Comparison of ENCODE assay signal across 20 mouse cellular contexts in the genomic region with DNA sequence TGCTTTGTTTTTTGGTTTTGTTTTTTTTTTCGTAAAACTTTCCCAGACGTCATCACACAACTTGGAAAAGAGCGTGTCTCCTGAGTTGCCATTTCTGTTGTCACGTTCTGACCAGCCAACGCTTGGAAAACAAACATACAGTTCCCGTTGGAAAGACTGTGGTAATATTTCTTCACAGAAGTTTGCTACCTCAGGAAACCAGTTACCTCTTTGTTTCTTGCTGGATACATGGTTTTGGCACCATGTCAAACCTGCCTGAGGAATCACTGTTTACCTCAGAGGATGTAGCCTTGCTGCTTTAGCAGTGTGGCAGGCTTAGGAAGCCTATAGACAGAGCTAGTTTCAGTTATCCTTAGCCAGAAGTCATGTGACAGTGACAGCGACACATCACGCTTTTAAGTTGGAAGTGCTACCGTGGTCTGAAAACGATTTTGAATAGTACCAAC. TPM values are rescaled to one million over a fixed set of nuclear protein-coding genes. Genes with fewer than 3 reads are reported as not detected.
DNase-seq lines count a peak whose midpoint lies in the region; ATAC-seq and TF ChIP-seq lines count a peak whose summit lies in the region.
"Had no signal": no experiment of that assay in that cellular context is flagged by ENCODE, and none has a peak within 500 bp of the region (broad histone marks: within the 10 kb centered on the region; RNA-seq: fewer than 3 reads in every experiment).

No protein-coding gene starts in this region.

- ATAC-seq in hindbrain, postnatal 0 days = no peak
- no peak for ATAC-seq in heart, postnatal 0 days (ENCODE audit: insufficient read depth, low read depth)
- ATAC-seq: forebrain, embryonic 13.5 days had no signal

- no peak overlapping the region for H3K4me3 ChIP-seq in heart, adult 2 months
- no peak overlapping the region for H3K4me3 ChIP-seq in hindbrain, postnatal 0 days (ENCODE audit: low read length)
- H3K4me3 ChIP-seq in hindbrain, embryonic 10.5 days = no peak overlapping the region
- no peak overlapping the region for H3K4me3 ChIP-seq in left cerebral cortex, adult 2 months
- no peak overlapping the region for H3K4me3 ChIP-seq in heart, postnatal 0 days (ENCODE audit: low read depth, low read length)
- H3K4me3 ChIP-seq: forebrain, embryonic 13.5 days; hindbrain, embryonic 15.5 days; neural tube, embryonic 13.5 days had no signal

- no peak for DNase-seq in heart, adult 2 months
- no peak for DNase-seq in heart, adult 9 months (ENCODE audit: low spot score in 2 of 2)
- no peak for DNase-seq in hindbrain, postnatal 0 days (ENCODE audit: low spot score)
- no peak for DNase-seq in hindbrain, embryonic 10.5 days (ENCODE audit: low spot score)
- DNase-seq in left cerebral cortex, adult 2 months (ENCODE audit: extremely low spot score in 1 of 2, low spot score in 2 of 2) = no peak
- no peak for DNase-seq in left cerebral cortex, adult 8-10 months (ENCODE audit: low spot score in 2 of 2)
- no peak for DNase-seq in heart, postnatal 0 days (ENCODE audit: low spot score)
- no peak for DNase-seq in MN1 (ENCODE audit: low spot score)
- DNase-seq: adrenal gland, postnatal 10 days; cerebellum, adult 11-12 months; cerebellum, postnatal 36 days; layer of hippocampus, postnatal 36 days; left cerebral cortex, postnatal 4 days; lung, adult 2 months; spleen, adult 18-20 months; thymus, adult 18-20 months had no signal

- H3K9ac ChIP-seq in heart, adult 2 months (ENCODE audit: low read depth, low read length) = no peak overlapping the region
- no peak overlapping the region for H3K9ac ChIP-seq in hindbrain, postnatal 0 days (replicated peaks; ENCODE audit: low read length)
- H3K9ac ChIP-seq in heart, postnatal 0 days (replicated peaks; ENCODE audit: low read depth, low read length) = no peak overlapping the region
- H3K9ac ChIP-seq: forebrain, embryonic 13.5 days; hindbrain, embryonic 15.5 days; neural tube, embryonic 13.5 days had no signal

- peaks cover 13% of the 10 kb centered on the region for H3K36me3 ChIP-seq in heart, adult 2 months (ENCODE audit: control insufficient read depth, insufficient read depth, low read length)
- H3K36me3 ChIP-seq in hindbrain, postnatal 0 days (ENCODE audit: insufficient read depth, low read length) = no peaks in the 10 kb centered on the region
- no peaks in the 10 kb centered on the region for H3K36me3 ChIP-seq in hindbrain, embryonic 10.5 days
- H3K36me3 ChIP-seq in heart, postnatal 0 days (replicated peaks; ENCODE audit: control insufficient read depth, insufficient read depth, low read length) = no peaks in the 10 kb centered on the region
- H3K36me3 ChIP-seq: hindbrain, embryonic 15.5 days; neural tube, embryonic 13.5 days had no signal

- no peak overlapping the region for H3K4me2 ChIP-seq in hindbrain, postnatal 0 days (ENCODE audit: low read depth, low read length)
- no peak overlapping the region for H3K4me2 ChIP-seq in heart, postnatal 0 days (ENCODE audit: low read depth, low read length)
- H3K4me2 ChIP-seq: forebrain, embryonic 13.5 days; hindbrain, embryonic 15.5 days; neural tube, embryonic 13.5 days had no signal

- no peaks in the 10 kb centered on the region for H3K9me3 ChIP-seq in hindbrain, postnatal 0 days (ENCODE audit: low read length)
- no peaks in the 10 kb centered on the region for H3K9me3 ChIP-seq in hindbrain, embryonic 10.5 days
- no peaks in the 10 kb centered on the region for H3K9me3 ChIP-seq in heart, postnatal 0 days (replicated peaks; ENCODE audit: control insufficient read depth, low read length)
- H3K9me3 ChIP-seq: forebrain, embryonic 13.5 days; hindbrain, embryonic 15.5 days; neural tube, embryonic 13.5 days had no signal

- no peaks in the 10 kb centered on the region for H3K27me3 ChIP-seq in heart, adult 2 months (ENCODE audit: control insufficient read depth, insufficient read depth, low read length)
- H3K27me3 ChIP-seq in hindbrain, postnatal 0 days (ENCODE audit: insufficient read depth, low read length) = no peaks in the 10 kb centered on the region
- no peaks in the 10 kb centered on the region for H3K27me3 ChIP-seq in hindbrain, embryonic 10.5 days (ENCODE audit: insufficient read depth, poor library complexity, severe bottlenecking)
- H3K27me3 ChIP-seq in heart, postnatal 0 days (ENCODE audit: control insufficient read depth, insufficient read depth, low read length) = no peaks in the 10 kb centered on the region
- H3K27me3 ChIP-seq: forebrain, embryonic 13.5 days; hindbrain, embryonic 15.5 days; neural tube, embryonic 13.5 days had no signal

- H3K4me1 ChIP-seq in heart, adult 2 months (ENCODE audit: control insufficient read depth, insufficient read depth, low read length) = peaks cover 17% of the 10 kb centered on the region
- H3K4me1 ChIP-seq in hindbrain, postnatal 0 days (ENCODE audit: insufficient read depth, low read length) = no peaks in the 10 kb centered on the region
- H3K4me1 ChIP-seq in hindbrain, embryonic 10.5 days (replicated peaks) = 0 out of 2 replicates have a peak, but pooled peaks cover 4% of the 10 kb centered on the region
- H3K4me1 ChIP-seq in heart, postnatal 0 days (ENCODE audit: control insufficient read depth, insufficient read depth) = peaks cover 13% of the 10 kb centered on the region; the same call in 1 of the 2 replicates
- H3K4me1 ChIP-seq: forebrain, embryonic 13.5 days; hindbrain, embryonic 15.5 days; neural tube, embryonic 13.5 days had no signal

- no peak for TF ChIP-seq CTCF in heart, adult 2 months (IDR thresholded peaks at IDR 0.05)
- TF ChIP-seq CTCF in hindbrain, postnatal 0 days (IDR thresholded peaks at IDR 0.05; ENCODE audit: low read depth) = no peak
- no peak for TF ChIP-seq CTCF in left cerebral cortex, adult 2 months (IDR thresholded peaks at IDR 0.05)
- TF ChIP-seq CTCF in heart, postnatal 0 days (IDR thresholded peaks at IDR 0.05; ENCODE audit: low read depth) = no peak

- intact Hi-C loops in heart, adult 2 months (cut with DNase I) = no loop called here
- intact Hi-C loops in left cerebral cortex, adult 2 months (cut with DNase I) = no loop called here

- H3K27ac ChIP-seq in heart, adult 2 months = peak overlapping the region; percentile 68
- peak overlapping the region; percentile 32; the same call in 1 of the 2 replicates for H3K27ac ChIP-seq in hindbrain, postnatal 0 days
- H3K27ac ChIP-seq in hindbrain, embryonic 10.5 days = no peak overlapping the region
- peak overlapping the region; percentile 18; the same call in 1 of the 2 replicates for H3K27ac ChIP-seq in left cerebral cortex, adult 2 months
- peak overlapping the region; percentile 71 for H3K27ac ChIP-seq in heart, postnatal 0 days (ENCODE audit: low read depth)
- H3K27ac ChIP-seq: forebrain, embryonic 13.5 days had no signal

- no peaks in the 10 kb centered on the region for H3K79me2 ChIP-seq in heart, adult 2 months (replicated peaks; ENCODE audit: control insufficient read depth, insufficient read depth, low read length)

- 38% methylated on average over 10 of the region's 10 CpGs for WGBS in heart, adult 2 months
- WGBS in hindbrain, postnatal 0 days = 88% methylated on average over 10 of the region's 10 CpGs
- 87% methylated on average over 10 of the region's 10 CpGs for WGBS in hindbrain, embryonic 10.5 days
- WGBS in heart, postnatal 0 days = 68% methylated on average over 10 of the region's 10 CpGs

- no peak for TF ChIP-seq POLR2A in heart, adult 2 months (IDR thresholded peaks at IDR 0.05; ENCODE audit: insufficient read depth, low read depth, low read length)

- TF ChIP-seq EP300 in heart, adult 2 months (IDR thresholded peaks at IDR 0.05; ENCODE audit: insufficient read depth, low read depth, low read length) = no peak
- TF ChIP-seq EP300 in heart, postnatal 0 days (IDR thresholded peaks at IDR 0.05; ENCODE audit: low read depth) = no peak

RNA-seq across cellular contexts. Expression of gene Ptprb, which starts 3.8 kb away (rescaled TPM):
- total RNA-seq in heart, adult 2 months (2021) = 10 to 100 TPM; 63.1 to 66.3 TPM
- polyA plus RNA-seq in heart, adult 2 months (2012; rRNA removed) = 14.8 and 25.1 TPM in 2 replicates
- 8.1 and 8.8 TPM in 2 replicates for total RNA-seq in hindbrain, postnatal 0 days (2014; rRNA removed)
- 3.1 and 3.5 TPM in 2 replicates for polyA plus RNA-seq in hindbrain, postnatal 0 days (2015; fragmentation: Nextera tagmentation; extraction: Ambion mirVana)
- polyA plus RNA-seq in hindbrain, embryonic 10.5 days (2016; fragmentation: Nextera tagmentation; extraction: Ambion mirVana) = 2.1 and 2.2 TPM in 2 replicates
- 10 to 100 TPM; 17.0 to 19.8 TPM for total RNA-seq in left cerebral cortex, adult 2 months (2021)
- total RNA-seq in left cerebral cortex, adult 8-10 months (2022) = 10 to 100 TPM; 17.6 to 23.0 (median 19.5) TPM
- 22.3 and 24.5 TPM in 2 replicates for total RNA-seq in heart, postnatal 0 days (2014; rRNA removed; ENCODE audit: low replicate concordance)
- polyA plus RNA-seq in heart, postnatal 0 days (2015; fragmentation: Nextera tagmentation; extraction: Ambion mirVana) = 6.2 and 6.9 TPM in 2 replicates
- total RNA-seq: megakaryocyte-erythroid progenitor cell, adult 5-6 weeks had no signal
